Mouse (Mus musculus) CD4-positive helper T cell, adult 2 months (primary cell): ENCODE results near the gene Scpep1.
"Not testable (repeated sequence)": the region's sequence is repeated elsewhere in the genome, so short reads cannot be mapped to it uniquely, and the experiment has no call there.

Source experiments
- DNase-seq: peaks from one replicate; pipeline ENCODE4 v3.0.0-alpha.2; 2012; ENCODE audit warnings: low read depth, missing footprints, low spot score

Scpep1 gene

DNA sequence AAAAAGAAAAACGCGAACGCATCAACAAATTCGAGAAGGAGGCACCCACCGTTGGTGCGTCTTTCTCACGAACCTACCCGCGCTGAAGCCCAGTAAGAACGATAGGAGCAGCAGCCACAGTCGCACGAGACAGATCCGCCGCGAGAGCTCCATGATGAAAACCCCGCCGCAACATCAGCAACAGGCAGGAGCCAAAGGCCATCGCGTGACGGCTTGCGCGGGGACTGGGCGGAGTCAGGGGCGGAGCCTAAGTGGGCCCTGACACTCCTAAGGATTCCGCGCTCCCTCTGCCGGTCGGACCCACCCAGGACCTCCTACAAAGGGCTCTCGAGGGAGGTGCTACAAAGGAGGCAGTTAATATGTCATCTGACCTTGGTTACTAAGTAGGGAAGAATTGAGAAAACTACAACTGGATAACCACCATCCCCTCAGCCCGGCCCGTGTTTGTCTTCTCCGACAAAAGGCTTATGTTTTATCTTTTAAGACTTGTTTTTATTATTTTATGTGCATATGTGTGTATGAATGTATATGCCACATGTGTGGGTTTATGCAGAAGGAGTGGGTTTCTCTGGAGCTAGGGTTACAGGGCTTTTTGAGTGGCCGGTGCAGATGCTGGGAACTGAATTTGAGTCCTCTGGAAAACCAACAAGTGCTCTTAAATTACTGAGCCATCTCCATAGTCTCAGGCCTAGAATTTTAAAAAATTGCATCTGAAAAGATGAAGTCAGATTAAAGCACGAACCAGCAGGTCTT, at the start of gene Scpep1:
Gene Scpep1 (minus strand): TSS at position 249 of the 753 bp plus-strand sequence.
- peak; percentile 95 for DNase-seq

DNA sequence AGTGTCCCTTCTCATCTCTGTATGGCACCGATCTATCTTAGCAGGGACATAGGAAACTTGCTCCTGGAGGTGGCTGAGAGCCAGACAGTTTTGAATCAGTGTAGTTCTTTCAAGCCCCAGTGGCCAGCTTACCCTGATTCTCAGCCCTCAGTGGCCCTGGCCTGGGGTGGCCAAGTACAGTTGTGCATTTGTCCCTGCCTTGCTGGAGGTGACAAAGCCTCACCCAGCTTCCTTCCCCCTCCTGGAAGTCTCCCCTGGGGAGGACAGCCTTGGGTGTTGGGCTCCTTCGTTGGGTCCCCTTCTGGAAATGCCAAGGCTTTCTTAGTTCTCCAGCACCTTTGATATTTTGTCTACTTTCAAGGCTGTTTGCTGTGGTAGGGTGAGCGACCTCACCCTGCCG, 48.5 kb upstream of the Scpep1 start:
- DNase-seq = no peak

- no peak for DNase-seq
Measured at GRCm38 (mm10) chr11:89003078-89003477, 47.8 kb upstream of the Scpep1 start.

DNA sequence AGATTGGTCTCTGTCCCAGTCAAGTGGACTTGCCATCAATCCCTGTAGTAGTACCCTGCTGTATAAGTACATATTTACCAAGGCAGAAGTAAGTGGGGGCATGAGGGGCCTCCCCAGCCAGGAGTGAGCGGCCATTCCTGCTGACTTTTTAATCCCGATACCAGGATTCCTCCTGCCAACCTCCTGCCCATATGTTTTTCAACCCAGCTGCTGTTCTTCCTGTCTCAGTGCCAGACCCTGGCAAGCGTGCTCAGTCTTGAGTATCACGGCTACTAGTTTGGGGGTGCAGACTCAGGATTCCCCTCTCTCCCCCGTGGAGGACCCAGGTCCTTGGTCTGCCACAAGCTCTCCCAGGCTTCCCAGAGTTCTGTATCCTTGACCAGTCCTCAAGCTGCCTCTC, 47.4 kb upstream of the Scpep1 start:
- no peak for DNase-seq

GRCm38 (mm10) chr11:89002068-89002467, 46.8 kb upstream of the Scpep1 start:
- no peak for DNase-seq

DNA sequence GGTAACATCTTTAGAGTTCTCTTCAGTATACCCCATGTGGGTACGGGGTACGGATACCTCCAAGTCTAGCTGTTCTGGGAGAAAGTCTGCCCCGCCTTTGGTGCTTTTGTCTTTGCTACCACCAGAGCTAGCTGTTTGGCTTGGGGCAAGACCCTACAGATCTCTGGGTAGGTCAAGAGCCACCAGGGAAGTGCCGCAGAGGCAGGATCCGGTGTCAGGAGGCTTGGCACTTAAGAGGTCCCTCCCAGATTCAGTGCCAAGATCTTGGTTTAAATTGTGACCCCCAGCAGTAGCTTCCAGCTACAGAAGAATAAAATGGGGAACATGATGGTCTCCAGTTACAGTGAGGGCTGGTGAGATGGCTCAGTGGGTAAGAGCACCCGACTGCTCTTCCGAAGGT, 46.3 kb upstream of the Scpep1 start:
- DNase-seq = no peak

GRCm38 (mm10) chr11:89000527-89000819, 45.2 kb upstream of the Scpep1 start:
- peak; percentile 22 for DNase-seq

DNA sequence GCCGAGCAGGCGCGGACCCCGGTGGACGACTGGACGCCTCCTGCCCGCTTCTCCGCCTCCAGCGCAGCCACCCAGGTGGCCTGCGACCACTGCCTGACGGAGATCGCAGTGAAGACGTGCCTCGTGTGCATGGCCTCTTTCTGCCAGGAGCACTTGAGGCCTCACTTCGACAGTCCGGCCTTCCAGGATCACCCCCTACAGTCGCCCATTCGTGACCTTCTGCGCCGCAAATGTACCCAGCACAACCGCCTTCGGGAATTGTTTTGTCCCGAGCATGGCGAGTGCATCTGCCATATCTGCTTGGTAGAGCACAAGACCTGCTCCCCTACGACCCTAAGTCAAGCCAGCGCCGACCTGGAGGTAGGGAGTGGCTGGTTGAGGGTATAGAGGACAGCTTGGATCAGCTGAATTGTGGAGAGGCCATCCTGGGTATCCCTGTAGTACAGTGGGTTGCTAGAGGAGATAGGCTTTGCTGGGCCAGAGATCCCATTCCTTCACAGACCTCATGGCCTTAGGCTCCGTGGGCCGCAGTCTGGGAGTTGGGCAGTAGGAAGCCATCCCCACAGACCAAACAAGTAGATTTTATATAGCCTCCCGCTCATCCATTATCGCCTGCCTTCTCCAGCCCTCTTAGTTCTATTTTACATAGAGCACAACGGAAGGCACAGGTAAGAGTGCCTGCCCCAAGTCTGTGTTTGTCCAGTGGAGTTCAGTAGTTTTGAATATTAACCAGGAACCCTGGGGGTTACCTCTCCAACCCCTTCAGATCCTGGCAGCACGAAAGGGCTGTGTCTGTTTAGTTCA, 44.7 kb upstream of the Scpep1 start:
- peak; percentile 18 for DNase-seq

GRCm38 (mm10) chr11:88998974-88999722, 43.9 kb upstream of the Scpep1 start, which contains the start of gene Trim25:
TSS of gene Trim25 (plus strand) at chr11:88999376.
- DNase-seq = peak; percentile 96

DNA sequence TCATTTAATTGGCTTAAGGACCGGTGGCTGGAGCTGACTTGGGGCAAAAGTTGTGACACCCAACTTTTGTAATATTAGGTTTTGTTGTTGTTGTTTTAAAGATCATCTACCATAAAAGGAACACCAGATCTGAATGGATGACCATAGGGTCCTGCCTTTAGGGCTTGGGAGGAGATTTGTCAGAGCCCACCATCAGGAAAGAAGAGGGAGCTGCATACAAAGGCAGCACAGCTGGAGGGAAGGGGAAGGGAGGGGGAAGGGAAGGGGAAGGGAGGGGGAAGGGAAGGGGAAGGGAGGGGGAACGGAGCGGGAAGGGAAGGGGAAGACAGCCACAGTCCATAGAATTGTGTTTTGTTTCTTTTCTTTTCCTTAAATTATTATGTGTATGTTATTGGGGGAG, 43.1 kb upstream of the Scpep1 start:
- no peak for DNase-seq

DNA sequence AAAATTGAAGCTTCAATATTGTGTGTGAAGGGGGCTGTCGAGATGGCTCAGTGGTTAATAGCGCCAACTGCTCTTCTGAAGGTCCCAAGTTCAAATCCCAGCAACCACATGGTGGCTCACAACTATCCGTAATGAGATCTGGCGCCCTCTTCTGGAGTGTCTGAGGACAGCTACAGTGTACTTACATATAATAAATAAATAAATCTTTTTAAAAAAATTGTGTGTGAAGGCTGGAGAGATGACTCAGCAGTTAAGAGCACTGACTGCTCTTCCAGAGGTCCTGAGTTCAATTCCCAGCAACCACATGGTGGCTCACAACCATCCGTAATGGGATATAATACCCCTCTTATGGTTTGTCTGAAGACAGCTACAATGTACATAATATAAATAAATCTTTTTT, 42.1 kb upstream of the Scpep1 start:
- not testable (repeated sequence) for DNase-seq

- DNase-seq = no peak
Measured at GRCm38 (mm10) chr11:88996427-88996826, 41.2 kb upstream of the Scpep1 start.

GRCm38 (mm10) chr11:88995616-88996015, 40.4 kb upstream of the Scpep1 start:
- no peak for DNase-seq

DNA sequence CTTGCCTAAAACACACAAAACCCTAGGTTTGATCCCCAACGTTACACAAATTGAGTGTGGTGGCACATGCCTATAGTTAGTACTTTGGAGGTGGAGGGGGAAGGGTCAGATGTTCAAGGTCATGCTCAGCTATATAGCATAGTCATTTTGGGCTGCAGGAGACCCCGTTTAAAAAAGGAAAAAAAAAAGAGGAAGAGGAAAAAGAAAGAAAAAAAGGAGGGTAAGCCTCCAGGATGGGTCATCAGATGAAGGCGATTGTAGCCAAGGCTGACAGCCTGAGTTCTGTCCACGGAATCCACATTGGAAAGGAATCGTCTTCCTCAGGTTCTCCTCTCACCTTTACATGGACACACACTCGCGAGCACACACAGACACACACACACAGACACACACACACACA, 39.2 kb upstream of the Scpep1 start:
- no peak for DNase-seq

GRCm38 (mm10) chr11:88993625-88994024, 38.4 kb upstream of the Scpep1 start:
- DNase-seq = peak; percentile 84

DNA sequence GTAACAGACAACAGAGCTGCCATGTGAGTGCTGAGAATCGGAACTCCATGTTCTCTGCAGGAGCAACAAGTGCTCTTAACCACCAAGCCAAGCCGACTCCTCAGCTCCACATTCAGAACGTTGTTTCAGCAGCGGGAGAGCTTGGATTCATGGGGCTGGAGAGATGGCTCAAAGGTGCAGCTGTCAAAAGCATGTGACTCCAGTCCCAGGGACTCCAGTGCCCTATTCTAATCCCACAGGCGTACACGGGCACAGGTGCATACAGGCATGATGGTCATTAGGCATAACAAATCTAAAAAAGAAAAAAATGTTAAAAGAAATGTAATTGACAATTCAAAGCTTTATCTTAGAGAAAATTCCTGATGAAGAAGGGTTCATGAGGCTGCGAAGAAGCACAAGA, 37.9 kb upstream of the Scpep1 start:
- DNase-seq = no peak

- peak; percentile 63 for DNase-seq
Measured at GRCm38 (mm10) chr11:88989530-88989929, 34.3 kb upstream of the Scpep1 start.

DNA sequence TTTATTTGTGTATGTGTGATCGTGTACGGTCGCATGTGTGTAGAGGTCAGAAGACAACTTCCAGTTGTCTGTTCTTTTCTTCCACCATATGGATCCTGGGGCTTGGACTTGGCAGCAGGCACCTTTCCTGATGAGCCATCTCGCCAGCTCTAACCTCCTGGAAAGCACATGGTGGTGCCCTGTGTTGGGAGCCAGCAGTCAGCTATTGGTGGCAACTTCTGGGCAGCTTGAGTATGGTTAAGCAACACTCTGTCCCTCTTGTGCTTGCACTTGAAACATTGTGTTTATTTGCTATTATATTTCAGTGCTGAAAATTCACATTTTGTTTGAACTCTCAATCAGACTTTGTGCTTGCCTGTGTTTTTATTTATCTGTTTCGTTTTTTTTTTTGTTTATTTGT, 33.7 kb upstream of the Scpep1 start:
- DNase-seq = no peak

DNA sequence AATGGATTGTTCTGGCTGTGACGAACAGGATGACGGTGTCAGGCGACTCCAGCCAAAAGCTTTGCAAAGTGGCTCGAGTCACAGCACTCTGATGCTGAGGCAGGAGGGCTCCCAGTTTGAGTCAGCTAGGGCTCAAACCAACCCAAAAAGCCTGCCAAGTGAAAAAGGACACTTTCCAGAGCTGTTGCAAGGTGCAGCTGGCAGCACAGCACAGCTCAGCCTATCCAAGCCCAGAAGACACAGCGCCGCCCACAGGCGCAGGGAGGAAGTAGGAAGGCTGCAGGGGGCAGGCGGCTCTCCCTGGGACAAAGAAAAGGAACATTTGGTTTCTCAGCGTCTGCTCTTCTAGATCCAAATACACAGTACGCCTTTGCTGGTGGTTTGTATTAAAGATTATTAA, 31.4 kb upstream of the Scpep1 start:
- no peak for DNase-seq

- no peak for DNase-seq
Measured at GRCm38 (mm10) chr11:88981337-88981736, 26.1 kb upstream of the Scpep1 start.

DNA sequence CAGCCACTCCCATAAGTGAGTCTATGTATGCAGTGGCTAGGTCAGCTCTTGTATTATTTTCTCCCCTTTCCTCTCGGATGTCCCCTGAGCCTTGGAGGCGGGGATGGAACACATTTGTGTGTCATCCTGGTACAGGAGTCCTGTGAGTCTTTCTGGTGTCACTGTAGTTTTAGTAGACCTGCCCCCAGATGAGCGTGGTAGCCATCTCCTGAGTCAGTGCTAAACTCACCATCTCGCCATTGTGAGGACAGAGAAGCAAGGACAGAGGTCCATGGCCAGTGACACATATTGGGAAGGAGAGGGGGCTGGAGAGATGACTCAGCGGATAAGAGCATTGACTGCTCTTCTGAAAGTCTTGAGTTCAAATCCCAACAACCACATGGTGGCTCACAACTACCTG, 21.9 kb upstream of the Scpep1 start:
- no peak for DNase-seq

DNA sequence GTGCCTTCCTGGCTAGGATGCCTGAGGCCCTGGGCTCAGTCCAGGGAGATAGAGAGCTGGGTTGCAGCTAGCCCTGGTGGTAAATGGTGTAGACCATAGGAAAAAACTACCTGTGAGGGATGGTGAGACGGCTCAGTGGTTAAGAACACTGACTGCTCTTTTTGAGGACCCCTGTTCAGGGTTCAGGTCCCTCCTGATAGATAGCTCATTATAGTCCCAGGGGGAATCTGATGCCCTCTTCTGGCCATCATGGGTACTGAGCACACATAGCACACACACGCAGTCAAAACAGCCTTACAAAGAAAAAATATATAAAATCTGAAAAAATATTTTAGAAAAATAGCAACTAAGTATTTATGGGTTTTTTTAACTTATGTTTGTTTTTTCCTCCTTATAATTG, 21.1 kb upstream of the Scpep1 start:
- no peak for DNase-seq
